Mouse (Mus musculus) testis, adult 2 months (tissue): ENCODE results near the gene Car5a. TPM values are rescaled to one million over a fixed set of nuclear protein-coding genes. Genes with fewer than 3 reads are reported as not detected.

Source experiments
- H3K27ac ChIP-seq: fragments of 200-500 bp; 2 replicates; pipeline ENCODE4 v1.5.1; 2012; ENCODE audit warnings: low read depth, low read length; ENCODE audit not compliant: control insufficient read depth, insufficient read depth
- H3K27me3 ChIP-seq: fragments of 200-500 bp; 2 replicates; pipeline ENCODE4 v1.6.1; 2012; ENCODE audit warnings: mild to moderate bottlenecking, low read length, moderate library complexity; ENCODE audit not compliant: control insufficient read depth, insufficient read depth
- H3K36me3 ChIP-seq: fragments of 200-500 bp; 2 replicates; pipeline ENCODE4 v1.6.1; 2012; ENCODE audit warnings: mild to moderate bottlenecking, low read length; ENCODE audit not compliant: control insufficient read depth, insufficient read depth
- H3K4me1 ChIP-seq: fragments of 200-500 bp; 2 replicates; pipeline ENCODE4 v1.6.1; 2012; ENCODE audit warnings: low read length; ENCODE audit not compliant: control insufficient read depth, insufficient read depth
- H3K4me3 ChIP-seq: fragments of 200-500 bp; 2 replicates; pipeline ENCODE4 v1.5.1; 2012; ENCODE audit warnings: low read depth, mild to moderate bottlenecking, low read length, moderate library complexity, mixed read lengths; ENCODE audit not compliant: control insufficient read depth
- CTCF ChIP-seq: fragments of 200-500 bp; IDR thresholded peaks from 2 replicates; pipeline ENCODE4 v1.5.1; 2012; ENCODE audit warnings: low read depth, mild to moderate bottlenecking, inconsistent platforms, low read length, moderate library complexity; ENCODE audit not compliant: control insufficient read depth, insufficient read depth, insufficient replicate concordance
- POLR2A ChIP-seq: fragments of 200-500 bp; IDR thresholded peaks from 2 replicates; pipeline ENCODE4 v1.6.1; 2012; ENCODE audit warnings: low read depth, mild to moderate bottlenecking, inconsistent platforms, low read length, moderate library complexity; ENCODE audit not compliant: control insufficient read depth
- polyA plus RNA-seq: library from polyadenylated mRNA; depleted of rRNA; stranded (reverse); fragments of >200 nt; gene quantifications from 2 replicates; pipeline ENCODE4 v1.2.3, GENCODE M21; 2012; rRNA removed

Gene Car5a
- polyA plus RNA-seq: not detected in 2 replicates

DNA sequence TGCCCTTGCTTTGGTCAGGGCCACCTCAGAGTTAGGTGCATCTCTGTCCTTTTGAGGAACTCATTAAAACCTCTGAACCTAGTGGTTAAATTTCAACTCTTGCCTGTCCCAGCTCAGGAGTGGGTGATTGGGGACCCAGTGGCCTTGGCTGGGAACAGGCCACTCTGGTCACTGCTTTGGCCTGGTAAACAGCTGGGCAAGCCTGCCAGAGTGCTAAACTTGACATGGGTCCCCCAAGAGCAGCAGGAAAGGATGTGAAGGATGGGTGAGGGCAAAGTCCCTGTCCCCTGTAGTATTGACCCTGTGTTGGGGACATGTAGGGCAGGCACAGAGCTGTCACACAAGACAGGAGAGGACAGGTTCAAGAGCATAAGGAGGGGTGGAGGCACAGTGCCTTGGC is at the start of gene Car5a:
Gene Car5a (minus strand): TSS at position 74 of the 400 bp plus-strand sequence.
- no peaks in the 10 kb centered on the region for H3K27me3 ChIP-seq
- H3K36me3 ChIP-seq: no peaks in the 10 kb centered on the region
- TF ChIP-seq POLR2A: no peak
- TF ChIP-seq CTCF: no peak
- H3K4me3 ChIP-seq: no peak within 1 kb of the TSS
- H3K4me1 ChIP-seq: peaks cover 24% of the 10 kb centered on the region
- H3K27ac ChIP-seq: no peak within 1 kb of the TSS

DNA sequence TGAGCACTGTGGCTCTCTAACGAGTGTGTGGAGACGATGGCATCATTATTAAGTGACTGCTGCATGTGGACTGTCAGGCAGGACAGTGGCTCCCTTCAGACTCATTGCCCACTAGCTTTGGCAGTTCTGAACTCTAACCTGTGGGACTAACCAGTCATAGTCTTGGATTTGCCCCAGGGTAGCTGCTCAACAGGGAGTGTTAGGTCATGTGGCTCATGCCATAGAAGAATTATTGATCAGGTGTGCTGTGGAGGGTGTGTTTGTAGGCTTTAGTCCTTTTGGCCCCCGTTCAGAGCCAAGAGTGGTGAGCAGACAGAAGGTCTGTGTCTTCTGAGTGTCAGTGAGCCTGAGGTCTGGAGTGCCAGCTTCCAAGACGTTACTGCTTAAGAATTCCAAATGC is 48.2 kb upstream of the Car5a start:
- no peaks in the 10 kb centered on the region; the same call in none of the 2 replicates for H3K4me1 ChIP-seq
- no peak overlapping the region for H3K27ac ChIP-seq
- no peaks in the 10 kb centered on the region for H3K36me3 ChIP-seq
- no peak for TF ChIP-seq POLR2A
- no peak for TF ChIP-seq CTCF
- no peak overlapping the region for H3K4me3 ChIP-seq
- no peaks in the 10 kb centered on the region for H3K27me3 ChIP-seq

GRCm38 (mm10) chr8:121991611-121992010 is 46.9 kb upstream of the Car5a start:
- Histone ChIP-seq H3K36me3 (no peaks in the 10 kb centered on the region), H3K27me3 (no peaks in the 10 kb centered on the region), H3K4me3 (no peak overlapping the region), H3K27ac (no peak overlapping the region), H3K4me1 (no peaks in the 10 kb centered on the region; the same call in none of the 2 replicates)
- TF ChIP-seq POLR2A (no peak), CTCF (no peak)

- Histone ChIP-seq H3K36me3 (no peaks in the 10 kb centered on the region), H3K4me1 (no peaks in the 10 kb centered on the region; the same call in 1 of the 2 replicates), H3K4me3 (no peak overlapping the region), H3K27me3 (no peaks in the 10 kb centered on the region), H3K27ac (no peak overlapping the region)
- TF ChIP-seq CTCF: no peak
- TF ChIP-seq POLR2A: no peak
Observed at GRCm38 (mm10) chr8:121990506-121991255, 46.0 kb upstream of the Car5a start.

- H3K4me3 ChIP-seq: no peak overlapping the region
- no peaks in the 10 kb centered on the region for H3K4me1 ChIP-seq
- H3K36me3 ChIP-seq: no peaks in the 10 kb centered on the region
- no peaks in the 10 kb centered on the region for H3K27me3 ChIP-seq
- H3K27ac ChIP-seq: no peak overlapping the region
- TF ChIP-seq CTCF (no peak), POLR2A (no peak)
Observed at GRCm38 (mm10) chr8:121987892-121988291, 43.2 kb upstream of the Car5a start.

DNA sequence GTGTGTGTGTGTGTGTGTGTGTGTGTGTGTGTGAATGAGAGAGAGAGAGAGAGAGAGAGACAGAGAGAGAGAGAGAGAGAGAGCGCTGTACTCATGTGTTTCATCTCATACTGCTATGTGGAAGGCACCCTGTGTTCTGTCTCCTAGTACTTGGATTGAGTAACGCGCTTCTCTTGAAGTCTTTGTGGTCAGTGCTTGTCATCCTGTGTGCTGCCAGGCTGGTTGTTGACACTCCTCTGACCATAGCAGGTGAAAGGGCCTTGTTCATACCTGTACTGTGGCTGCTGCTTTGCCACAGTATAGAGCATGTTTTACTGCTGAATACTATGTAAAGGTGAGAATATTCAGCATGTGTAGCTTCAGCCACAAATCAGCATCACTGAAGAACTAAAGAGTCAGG is 41.0 kb upstream of the Car5a start:
- Histone ChIP-seq H3K27ac (no peak overlapping the region), H3K36me3 (no peaks in the 10 kb centered on the region), H3K27me3 (no peaks in the 10 kb centered on the region), H3K4me3 (no peak overlapping the region), H3K4me1 (peaks cover 6% of the 10 kb centered on the region)
- TF ChIP-seq POLR2A: no peak
- no peak for TF ChIP-seq CTCF

GRCm38 (mm10) chr8:121981520-121981895 is 36.8 kb upstream of the Car5a start:
- no peak for TF ChIP-seq POLR2A
- no peak for TF ChIP-seq CTCF
- peaks cover 9% of the 10 kb centered on the region for H3K4me1 ChIP-seq
- peaks cover 1% of the 10 kb centered on the region; the same call in 1 of the 2 replicates for H3K36me3 ChIP-seq
- no peak overlapping the region for H3K27ac ChIP-seq
- H3K4me3 ChIP-seq: no peak overlapping the region
- H3K27me3 ChIP-seq: no peaks in the 10 kb centered on the region

DNA sequence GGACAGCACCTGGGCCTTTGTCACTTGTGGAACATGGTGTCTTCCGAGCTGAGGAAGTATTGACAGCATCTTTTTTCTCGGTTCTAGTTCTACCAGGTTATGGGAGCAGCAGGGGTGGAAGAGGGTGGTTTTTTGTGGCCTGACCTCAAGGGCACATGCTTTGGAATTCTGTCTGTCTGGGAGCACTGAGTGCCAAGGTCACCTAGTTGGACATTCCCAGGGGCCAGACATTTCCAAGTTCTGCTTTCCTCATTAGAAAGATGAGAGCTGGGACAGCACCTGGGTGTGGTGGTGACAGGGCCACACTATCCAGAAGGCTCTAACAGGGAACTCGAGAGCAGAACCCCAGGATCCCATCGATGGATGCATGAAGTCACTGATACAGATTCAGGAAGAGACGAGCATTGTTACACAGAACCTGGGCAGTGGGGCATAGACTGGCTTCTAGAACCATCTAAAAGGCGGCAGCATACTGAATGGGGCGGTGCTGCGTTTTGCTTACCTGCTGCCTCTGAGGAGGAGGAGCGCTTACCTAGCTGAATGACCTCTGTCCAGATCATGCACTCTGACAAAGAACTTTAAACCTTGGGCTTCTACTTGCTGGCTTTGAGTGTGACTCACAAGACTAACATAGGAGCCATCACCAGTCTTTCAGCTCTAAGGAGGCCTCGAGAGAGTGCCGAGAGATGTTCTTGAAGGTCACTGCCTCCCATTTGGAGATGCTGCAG is 36.3 kb upstream of the Car5a start:
- peaks cover 1% of the 10 kb centered on the region; the same call in 1 of the 2 replicates for H3K36me3 ChIP-seq
- H3K27me3 ChIP-seq: no peaks in the 10 kb centered on the region
- no peak for TF ChIP-seq POLR2A
- TF ChIP-seq CTCF: no peak
- H3K4me3 ChIP-seq: no peak overlapping the region
- H3K27ac ChIP-seq: no peak overlapping the region
- H3K4me1 ChIP-seq: peaks cover 9% of the 10 kb centered on the region
